Mouse (Mus musculus) kidney, adult 2 months (tissue): ENCODE data around the gene Dntt.

Source experiments
- CTCF ChIP-seq: fragments of 200-500 bp; conservative IDR thresholded peaks from 2 replicates; pipeline ENCODE4 v1.5.1; 2011; ENCODE audit warnings: low read depth, mild to moderate bottlenecking, control low read depth, low read length, moderate library complexity, mixed read lengths; ENCODE audit not compliant: insufficient read depth, insufficient read length
- POLR2A ChIP-seq: fragments of 200-500 bp; IDR thresholded peaks from one replicate; pipeline ENCODE4 v1.6.1; 2011; ENCODE audit warnings: low read depth, low read length, control low read depth

- TF ChIP-seq POLR2A (no peak), CTCF (no peak)
Observed at GRCm38 (mm10) chr19:41013591-41013990, 15.5 kb upstream of the Dntt start.
